Mouse (Mus musculus) kidney, adult 10 weeks (tissue): ENCODE data around the gene Adamtsl2. TPM values are rescaled to one million over a fixed set of nuclear protein-coding genes. Genes with fewer than 3 reads are reported as not detected.

Experiments used
- polyA plus RNA-seq: library from polyadenylated mRNA; stranded (reverse); fragments of 350-450 nt; fragmentation: Illumina TruSeq; extraction: RNeasy Lipid Tissue Mini Kit (QIAGEN cat#74804); gene quantifications from one replicate; pipeline ENCODE4 v1.2.3, GENCODE M21; 2014; ENCODE audit warnings: low read depth, low replicate concordance

Adamtsl2 gene
- polyA plus RNA-seq: 0.44 TPM

DNA sequence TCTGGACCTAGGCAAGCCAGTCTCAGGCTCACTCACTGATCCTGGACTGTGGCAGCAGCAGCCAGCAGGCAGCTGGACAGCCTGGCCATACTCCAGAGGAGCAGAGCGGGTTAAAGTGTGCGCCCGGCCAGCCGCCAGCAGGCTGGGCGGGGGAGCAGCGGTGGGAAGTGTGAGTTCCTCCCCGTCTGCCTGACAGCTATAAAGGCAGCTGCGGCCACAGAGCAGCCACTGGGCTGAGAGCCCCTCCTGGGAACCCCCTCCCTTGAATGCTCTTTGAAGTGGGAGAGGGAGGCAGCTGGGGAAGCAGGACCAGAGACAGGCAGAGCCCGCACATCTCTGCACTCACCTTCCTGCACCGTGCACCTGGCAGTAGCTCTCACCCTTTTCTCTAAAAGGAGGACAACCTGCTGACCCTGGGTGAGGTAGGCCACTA, at the start of gene Adamtsl2:
TSS of gene Adamtsl2 (plus strand) at position 228 of the 433 bp plus-strand sequence.

DNA sequence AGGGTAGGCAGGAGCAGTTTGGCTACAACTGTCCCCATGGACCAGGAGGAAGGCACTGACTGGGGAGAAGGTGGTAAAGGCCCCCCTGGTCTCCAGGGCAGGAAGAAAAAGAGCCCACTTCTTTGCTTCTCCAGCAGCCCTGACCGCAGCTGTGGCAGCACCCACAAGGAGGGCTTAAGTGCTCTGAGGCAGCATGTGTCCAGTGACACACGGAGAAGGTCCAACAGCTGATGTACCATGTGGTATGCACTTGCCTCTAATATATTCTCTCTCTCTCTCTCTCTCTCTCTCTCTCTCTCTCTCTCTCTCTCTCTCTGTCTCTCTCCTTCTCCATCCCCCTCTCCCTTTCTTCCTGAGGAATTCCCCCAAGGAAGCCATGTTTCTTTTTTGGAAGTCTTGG, 7.2 kb upstream of the Adamtsl2 start, which contains the start of gene Mymk:
TSS of gene Mymk (minus strand) at position 202 of the 400 bp plus-strand sequence.

DNA sequence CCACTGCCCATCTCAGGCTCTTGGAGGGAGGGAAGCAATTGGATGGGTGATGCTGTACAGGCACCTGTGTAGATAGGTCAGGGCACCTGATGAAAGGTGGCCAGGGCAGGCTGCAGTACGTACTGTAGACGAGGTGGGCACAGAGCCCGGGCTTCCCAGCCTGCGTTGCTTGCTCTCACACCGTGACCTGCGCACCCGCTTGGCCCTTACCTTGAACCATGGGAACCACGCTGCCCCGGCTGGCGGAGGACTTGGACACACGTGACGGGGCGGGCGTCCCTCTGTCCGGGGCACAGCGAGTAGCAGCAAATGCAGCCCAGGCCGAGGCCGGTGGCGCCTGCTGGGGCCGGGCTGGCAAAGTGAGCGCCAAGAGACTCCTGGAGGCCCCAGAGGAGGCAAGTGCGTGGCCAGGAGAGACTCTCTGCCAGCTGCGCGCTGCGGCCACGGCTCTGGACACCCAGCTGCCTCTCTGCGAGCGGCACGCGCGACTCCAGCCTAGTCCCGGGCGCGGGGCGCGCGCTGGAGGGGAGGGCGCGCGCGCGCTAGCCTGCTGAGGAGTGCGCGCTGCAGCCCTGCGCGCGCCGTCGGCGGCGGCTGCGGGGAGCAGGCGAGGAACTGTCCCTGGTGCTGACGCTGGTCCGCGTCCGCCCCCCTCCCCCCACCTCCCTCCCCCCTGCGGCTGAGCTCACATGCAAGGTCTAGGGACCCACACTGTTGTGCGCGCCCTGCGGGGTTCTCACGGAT, 62.9 kb downstream of the Adamtsl2 start, which contains the start of gene Fam163b:
TSS of gene Fam163b (minus strand) at position 542 of the 744 bp plus-strand sequence.

Other genes starting within 250 kb of the Adamtsl2 start
- gene Abo, start 214.4 kb upstream of the Adamtsl2 start, polyA plus RNA-seq: not detected
- 8.7 TPM for gene Surf6, start 176.5 kb upstream of the Adamtsl2 start, polyA plus RNA-seq
- gene Med22, start 168.7 kb upstream of the Adamtsl2 start, polyA plus RNA-seq: 11.5 TPM
- gene Rpl7a, start 168.6 kb upstream of the Adamtsl2 start, polyA plus RNA-seq: 37.5 TPM
- 10.0 TPM for gene Surf2, start 163.0 kb upstream of the Adamtsl2 start, polyA plus RNA-seq
- gene Surf1, start 162.8 kb upstream of the Adamtsl2 start, polyA plus RNA-seq: 45.8 TPM
- gene Surf4, start 145.5 kb upstream of the Adamtsl2 start, polyA plus RNA-seq: 62.1 TPM
- not detected for gene Stkld1, start 145.3 kb upstream of the Adamtsl2 start, polyA plus RNA-seq
- 32.3 TPM for gene Rexo4, start 115.0 kb upstream of the Adamtsl2 start, polyA plus RNA-seq
- gene Adamts13, start 106.0 kb upstream of the Adamtsl2 start, polyA plus RNA-seq: not detected
- 17.4 TPM for gene Cacfd1, start 69.5 kb upstream of the Adamtsl2 start, polyA plus RNA-seq
- gene Slc2a6, start 51.4 kb upstream of the Adamtsl2 start, polyA plus RNA-seq: not detected
- not detected for gene Mymk, start 7.2 kb upstream of the Adamtsl2 start, polyA plus RNA-seq
- gene Fam163b, start 63.1 kb downstream of the Adamtsl2 start, polyA plus RNA-seq: not detected
- gene Dbh, start 85.9 kb downstream of the Adamtsl2 start, polyA plus RNA-seq: not detected
- 15.7 TPM for gene Sardh, start 169.0 kb downstream of the Adamtsl2 start, polyA plus RNA-seq